Mouse (Mus musculus) forebrain, postnatal 0 days (tissue): ENCODE data around the gene Tom1l1. TPM values are rescaled to one million over a fixed set of nuclear protein-coding genes. Genes with fewer than 3 reads are reported as not detected.

Experiments used
- ATAC-seq: fragments of 200-750 bp; cut with Nextera tagmentation; 2 replicates; pipeline ENCODE4 v1.8.0; 2017; ENCODE audit warnings: mild to moderate bottlenecking, moderate library complexity
- DNase-seq: peaks from one replicate; pipeline ENCODE4 v3.0.0-alpha.2; 2015
- H3K27ac ChIP-seq: fragments of 300-500 bp; sonication (generic); 2 replicates; pipeline ENCODE4 v1.5.1; 2014; ENCODE audit warnings: low read depth, mild to moderate bottlenecking, antibody characterized with exemption, low read length, moderate library complexity, mixed read lengths
- H3K27me3 ChIP-seq: fragments of 300-500 bp; sonication (generic); 2 replicates; pipeline ENCODE4 v1.6.1; 2014; ENCODE audit warnings: mild to moderate bottlenecking, low read length, mixed read lengths; ENCODE audit not compliant: insufficient read depth
- H3K36me3 ChIP-seq: fragments of 300-500 bp; sonication (generic); 2 replicates; pipeline ENCODE4 v1.6.1; 2014; ENCODE audit warnings: mild to moderate bottlenecking, moderate library complexity; ENCODE audit not compliant: insufficient read depth
- H3K4me1 ChIP-seq: fragments of 300-500 bp; sonication (generic); 2 replicates; pipeline ENCODE4 v1.6.1; 2014; ENCODE audit warnings: antibody characterized with exemption; ENCODE audit not compliant: insufficient read depth
- H3K4me2 ChIP-seq: fragments of 300-500 bp; sonication (generic); 2 replicates; pipeline ENCODE4 v1.6.1; 2014; ENCODE audit warnings: low read depth, mild to moderate bottlenecking, moderate library complexity
- H3K4me3 ChIP-seq: fragments of 300-500 bp; sonication (generic); 2 replicates; pipeline ENCODE4 v1.5.1; 2014; ENCODE audit warnings: low read depth, low read length, mixed read lengths
- H3K9ac ChIP-seq: fragments of 300-500 bp; sonication (generic); 2 replicates; pipeline ENCODE4 v1.6.1; 2014; ENCODE audit warnings: mild to moderate bottlenecking
- H3K9me3 ChIP-seq: fragments of 300-500 bp; sonication (generic); 2 replicates; pipeline ENCODE4 v1.6.1; 2016; ENCODE audit warnings: low read length
- CTCF ChIP-seq: sonication (generic); IDR thresholded peaks from 2 replicates; pipeline ENCODE4 v1.5.1; 2016; ENCODE audit warnings: antibody characterized with exemption, control low read depth, low read depth
- WGBS: fragments of 180-500 bp; shearing (Covaris S2); extraction: QIAGEN DNeasy Blood & Tissue Kit; methylation state at CpG from one replicate; pipeline ENCODE4 v1.1.7; 2014; 5-methylcytosine and 5-hydroxymethylcytosine counted together
- polyA plus RNA-seq: library from polyadenylated mRNA; unstranded; fragments of >200 nt; fragmentation: Nextera tagmentation; extraction: Ambion mirVana; gene quantifications from 2 replicates; pipeline ENCODE4 v1.2.1, GENCODE M21; 2015
- total RNA-seq: library from RNA; depleted of rRNA; stranded (reverse); fragments of >200 nt; gene quantifications from 2 replicates; pipeline ENCODE4 v1.2.3, GENCODE M21; 2014; rRNA removed

Tom1l1 gene
- total and polyA plus RNA-seq, 2 experiments from 2014 or later: 11.5 to 16.2 TPM

GRCm38 (mm10) chr11:90622500-90622899 is 65.7 kb downstream of the Tom1l1 start:
- no peaks in the 10 kb centered on the region for H3K9me3 ChIP-seq
- WGBS: 92% methylated on average over 7 of the region's 7 CpGs
- ATAC-seq: no peak
- TF ChIP-seq CTCF: no peak
- H3K36me3 ChIP-seq: peaks cover 3% of the 10 kb centered on the region; the same call in 1 of the 2 replicates
- no peak overlapping the region for H3K4me3 ChIP-seq
- no peak overlapping the region for H3K27ac ChIP-seq
- H3K4me1 ChIP-seq: no peaks in the 10 kb centered on the region
- H3K27me3 ChIP-seq: no peaks in the 10 kb centered on the region
- no peak overlapping the region for H3K4me2 ChIP-seq
- DNase-seq: no peak
- no peak overlapping the region for H3K9ac ChIP-seq

- ATAC-seq: no peak
- TF ChIP-seq CTCF: no peak
- 86% methylated on average over 12 of the region's 12 CpGs for WGBS
Observed at GRCm38 (mm10) chr11:90622044-90622443, 66.1 kb downstream of the Tom1l1 start.

GRCm38 (mm10) chr11:90616431-90616830 is 71.7 kb downstream of the Tom1l1 start:
- no peak overlapping the region for H3K27ac ChIP-seq
- peak; percentile 73 for TF ChIP-seq CTCF
- H3K9me3 ChIP-seq: no peaks in the 10 kb centered on the region
- no peaks in the 10 kb centered on the region for H3K27me3 ChIP-seq
- ATAC-seq (no peak), DNase-seq (peak; percentile 55)
- no peak overlapping the region for H3K4me2 ChIP-seq
- H3K9ac ChIP-seq: no peak overlapping the region
- peaks cover 3% of the 10 kb centered on the region; the same call in 1 of the 2 replicates for H3K36me3 ChIP-seq
- no peaks in the 10 kb centered on the region for H3K4me1 ChIP-seq
- H3K4me3 ChIP-seq: no peak overlapping the region

More at GRCm38 (mm10) chr11:90622044-90622443, 66.1 kb downstream of the Tom1l1 start:
- H3K4me1 ChIP-seq: no peaks in the 10 kb centered on the region
- H3K4me2 ChIP-seq: no peak overlapping the region
- peaks cover 3% of the 10 kb centered on the region; the same call in 1 of the 2 replicates for H3K36me3 ChIP-seq
- H3K4me3 ChIP-seq: no peak overlapping the region
- no peaks in the 10 kb centered on the region for H3K27me3 ChIP-seq
- H3K9me3 ChIP-seq: no peaks in the 10 kb centered on the region
- H3K9ac ChIP-seq: no peak overlapping the region
- H3K27ac ChIP-seq: no peak overlapping the region
- DNase-seq: no peak

GRCm38 (mm10) chr11:90614743-90615142 is 73.4 kb downstream of the Tom1l1 start:
- DNase-seq: no peak
- 92% methylated on average over 6 of the region's 6 CpGs for WGBS

GRCm38 (mm10) chr11:90612118-90612517 is 76.0 kb downstream of the Tom1l1 start:
- ATAC-seq (no peak), DNase-seq (no peak)
- no peak overlapping the region for H3K27ac ChIP-seq
- no peaks in the 10 kb centered on the region for H3K36me3 ChIP-seq
- H3K4me2 ChIP-seq: no peak overlapping the region
- H3K9me3 ChIP-seq: no peaks in the 10 kb centered on the region
- H3K9ac ChIP-seq: no peak overlapping the region
- H3K4me3 ChIP-seq: no peak overlapping the region
- H3K4me1 ChIP-seq: no peaks in the 10 kb centered on the region
- no peak for TF ChIP-seq CTCF
- no peaks in the 10 kb centered on the region for H3K27me3 ChIP-seq

More at GRCm38 (mm10) chr11:90614743-90615142, 73.4 kb downstream of the Tom1l1 start:
- Histone ChIP-seq H3K27me3 (no peaks in the 10 kb centered on the region), H3K4me2 (no peak overlapping the region), H3K4me3 (no peak overlapping the region), H3K27ac (no peak overlapping the region), H3K9ac (no peak overlapping the region), H3K4me1 (no peaks in the 10 kb centered on the region), H3K9me3 (no peaks in the 10 kb centered on the region), H3K36me3 (no peaks in the 10 kb centered on the region)
- no peak for TF ChIP-seq CTCF
- ATAC-seq: no peak

GRCm38 (mm10) chr11:90603066-90603465 is 85.1 kb downstream of the Tom1l1 start:
- Histone ChIP-seq H3K9me3 (no peaks in the 10 kb centered on the region), H3K4me3 (no peak overlapping the region), H3K4me1 (no peaks in the 10 kb centered on the region), H3K27ac (no peak overlapping the region), H3K4me2 (no peak overlapping the region), H3K36me3 (0 out of 2 replicates have a peak, but pooled peaks cover 3% of the 10 kb centered on the region), H3K9ac (no peak overlapping the region), H3K27me3 (no peaks in the 10 kb centered on the region)
- no peak for ATAC-seq
- TF ChIP-seq CTCF: no peak
- WGBS: 95% methylated on average over 2 of the region's 2 CpGs
- no peak for DNase-seq

- Histone ChIP-seq H3K4me1 (no peaks in the 10 kb centered on the region), H3K27ac (no peak overlapping the region), H3K9me3 (no peaks in the 10 kb centered on the region), H3K36me3 (no peaks in the 10 kb centered on the region), H3K4me3 (no peak overlapping the region), H3K4me2 (no peak overlapping the region), H3K9ac (no peak overlapping the region), H3K27me3 (no peaks in the 10 kb centered on the region)
- TF ChIP-seq CTCF: no peak
- 82% methylated on average over 1 of the region's 1 CpGs for WGBS
- ATAC-seq (no peak), DNase-seq (no peak)
Observed at GRCm38 (mm10) chr11:90595826-90596225, 92.3 kb downstream of the Tom1l1 start.

Other genes with a start within 250 kb of the Tom1l1 start
- 9.2 and 10.5 TPM in 2 replicates for gene Stxbp4, start 50.3 kb downstream of the Tom1l1 start, total RNA-seq
- 4.2 and 8.1 TPM in 2 replicates for gene Stxbp4, start 50.3 kb downstream of the Tom1l1 start, polyA plus RNA-seq
- gene Cox11, start 50.2 kb downstream of the Tom1l1 start, total RNA-seq: 21.4 and 22.5 TPM in 2 replicates
- gene Cox11, start 50.2 kb downstream of the Tom1l1 start, polyA plus RNA-seq: 30.9 and 36.9 TPM in 2 replicates